Mouse (Mus musculus) MEL (cell line): Measurements from ENCODE around the gene Atp8a2.

ENCODE experiments used
- ETS1 ChIP-seq: IDR thresholded peaks from 2 replicates; pipeline ENCODE4 v1.6.1; 2012; ENCODE audit warnings: low read depth, mild to moderate bottlenecking, inconsistent platforms, low read length, improper control_type of control experiment, moderate library complexity
- MAFK ChIP-seq: IDR thresholded peaks from 2 replicates; pipeline ENCODE4 v1.6.1; 2011; ENCODE audit warnings: low read depth, mild to moderate bottlenecking, low read length, improper control_type of control experiment, borderline replicate concordance
- MAX ChIP-seq: IDR thresholded peaks from 2 replicates; pipeline ENCODE4 v1.6.1; 2011; ENCODE audit warnings: low read length, improper control_type of control experiment
- NELFE ChIP-seq: IDR thresholded peaks from 2 replicates; pipeline ENCODE4 v1.6.1; 2011; ENCODE audit warnings: low read depth, low read length, improper control_type of control experiment
- POLR2A ChIP-seq, 2 experiments: IDR thresholded peaks; 2 replicates each; pipeline ENCODE4 v1.6.1; 2011 to 2012; ENCODE audit warnings: low read length in 2 of 2, mild to moderate bottlenecking in 2 of 2, control low read depth in 1 of 2, improper control_type of control experiment in 1 of 2, low read depth in 1 of 2, moderate library complexity in 1 of 2; ENCODE audit not compliant: control insufficient read depth in 1 of 2, insufficient read depth in 1 of 2, poor library complexity in 1 of 2
- TAL1 ChIP-seq: IDR thresholded peaks from 2 replicates; pipeline ENCODE4 v1.6.1; 2012; ENCODE audit warnings: mild to moderate bottlenecking, inconsistent platforms, low read length, moderate library complexity, mixed read lengths

- TF ChIP-seq MAFK (no peak), NELFE (no peak), MAX (no peak), ETS1 (no peak), TAL1 (no peak), POLR2A (IDR thresholded peaks at IDR 0.05; ENCODE audit: control insufficient read depth in 1 of 2, insufficient read depth in 1 of 2, low read depth in 1 of 2, low read length in 2 of 2, poor library complexity in 1 of 2) (no peak)
Observed at GRCm38 (mm10) chr14:59805683-59806082, 391.3 kb downstream of the Atp8a2 start.
